Mouse (Mus musculus): ENCODE data around the gene Gm20917. TPM values are rescaled to one million over a fixed set of nuclear protein-coding genes. Genes with fewer than 3 reads are reported as not detected.

Gene Gm20917
- polyA plus RNA-seq (2012; rRNA removed) = not detected in 2 replicates

GRCm38 (mm10) chrY:79151022-79151421, at the start of gene Gm20917:
TSS of gene Gm20917 (minus strand) at chrY:79151122.

Other genes with a start within 250 kb of the Gm20917 start
- gene Gm20916, start 168.4 kb upstream of the Gm20917 start, polyA plus RNA-seq (2012; rRNA removed) = not detected in 2 replicates